Mouse (Mus musculus) adrenal gland, adult 18-20 months (tissue): ENCODE results near the gene Nfix. TPM values are rescaled to one million over a fixed set of nuclear protein-coding genes. Genes with fewer than 3 reads are reported as not detected.
A peak's percentile ranks its signal among the peaks of the same experiment; 100 is the strongest.

ENCODE experiments used
- DNase-seq, 2 experiments: peaks; one replicate each; pipeline ENCODE4 v3.0.0; 2021 to 2022; ENCODE audit warnings: low spot score in 2 of 2
- total RNA-seq, 2 experiments: library from RNA; stranded (reverse); gene quantifications; 1 replicate in 1 of 2; 2 replicates in 1 of 2; pipeline ENCODE4 v1.2.3; 2021

The Nfix gene
- total RNA-seq, 2 experiments from 2014 or later, result 92.2 to 127 TPM

DNA sequence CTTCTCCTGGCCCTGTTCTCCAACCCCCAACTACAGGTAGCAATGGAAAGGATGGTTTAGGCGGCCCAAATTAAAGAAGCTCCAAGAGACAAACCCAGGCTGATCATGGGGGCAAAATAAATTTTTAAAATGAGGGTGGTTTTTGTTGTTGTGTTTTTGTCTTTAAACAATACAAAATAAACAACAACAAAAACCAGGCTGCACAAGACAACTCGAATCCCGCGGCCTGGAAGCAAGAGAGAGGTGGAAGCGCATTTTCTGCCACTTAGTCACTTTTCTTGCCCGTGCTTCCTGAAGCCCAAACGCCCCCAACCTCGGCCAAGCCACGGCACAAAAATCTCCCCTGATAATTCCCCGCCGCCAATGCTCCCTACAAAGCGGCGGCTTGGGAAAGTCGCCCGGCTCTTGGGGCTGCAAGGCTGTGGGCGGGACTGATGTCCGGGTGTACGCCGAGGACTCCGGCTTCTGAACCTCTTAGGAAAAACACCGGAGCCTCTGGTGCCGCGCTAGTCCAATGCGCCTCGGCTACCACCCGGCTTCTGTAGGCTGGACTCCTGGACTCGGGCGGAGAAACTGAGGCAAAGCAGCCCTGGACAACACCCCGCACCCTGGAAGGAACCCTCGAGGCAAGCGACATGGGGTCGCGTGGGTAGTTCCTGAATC, 16.1 kb downstream of the Nfix start:
- no peak for DNase-seq

DNA sequence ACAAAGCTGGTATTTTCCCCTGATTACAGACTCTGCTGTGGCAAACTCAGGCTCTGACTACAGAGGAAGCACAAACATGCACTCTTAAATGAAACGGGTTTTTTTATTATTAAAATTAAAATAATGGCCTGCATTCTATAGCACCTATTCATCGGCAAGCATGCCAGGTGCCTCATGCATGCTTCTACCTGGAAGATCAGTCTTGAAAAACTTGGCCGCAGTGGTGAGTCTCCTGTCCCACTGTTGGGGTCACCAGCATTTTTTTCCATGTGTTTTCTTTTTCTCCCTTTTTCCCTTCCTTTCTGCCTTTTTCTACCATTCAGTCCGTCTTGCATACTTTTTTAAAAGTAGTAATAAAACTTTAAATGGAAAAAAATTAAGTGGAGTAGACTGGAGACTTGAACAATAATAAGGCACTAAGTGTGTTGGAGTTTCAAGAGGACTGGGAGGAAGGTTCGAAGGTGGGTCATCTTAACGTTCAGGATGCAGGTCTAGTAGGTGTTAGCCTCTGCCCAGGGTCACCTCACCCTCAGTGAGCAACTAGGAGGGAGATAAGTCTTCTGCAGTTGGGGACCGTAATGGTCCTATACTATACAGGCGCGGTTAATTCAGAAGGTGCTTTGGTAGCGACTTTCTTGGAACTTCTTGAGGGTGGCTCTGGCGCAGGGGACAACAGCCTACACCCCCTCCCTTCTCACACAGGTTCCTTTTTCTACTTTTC, 16.8 kb downstream of the Nfix start:
- DNase-seq, result no peak

DNA sequence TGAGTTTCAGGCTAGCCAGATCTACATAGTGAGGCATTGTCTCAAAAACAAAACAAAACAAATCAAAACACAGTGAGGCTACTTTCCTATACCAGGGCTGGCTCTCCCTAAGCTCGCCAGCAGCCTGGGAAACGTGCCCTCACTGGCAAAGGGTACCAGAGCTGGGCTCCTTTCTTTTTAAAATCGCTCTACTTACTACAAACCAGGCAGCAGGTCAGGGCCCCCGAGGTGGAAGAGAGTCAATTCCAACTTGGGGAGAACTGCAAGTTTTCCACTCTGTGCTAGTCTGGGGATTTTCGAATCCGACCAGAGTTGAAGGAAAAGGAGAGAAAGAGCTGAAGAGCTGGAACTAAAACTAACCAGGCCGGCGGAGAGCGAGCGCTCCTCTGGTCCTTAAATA, 17.5 kb downstream of the Nfix start:
- DNase-seq, result no peak

DNA sequence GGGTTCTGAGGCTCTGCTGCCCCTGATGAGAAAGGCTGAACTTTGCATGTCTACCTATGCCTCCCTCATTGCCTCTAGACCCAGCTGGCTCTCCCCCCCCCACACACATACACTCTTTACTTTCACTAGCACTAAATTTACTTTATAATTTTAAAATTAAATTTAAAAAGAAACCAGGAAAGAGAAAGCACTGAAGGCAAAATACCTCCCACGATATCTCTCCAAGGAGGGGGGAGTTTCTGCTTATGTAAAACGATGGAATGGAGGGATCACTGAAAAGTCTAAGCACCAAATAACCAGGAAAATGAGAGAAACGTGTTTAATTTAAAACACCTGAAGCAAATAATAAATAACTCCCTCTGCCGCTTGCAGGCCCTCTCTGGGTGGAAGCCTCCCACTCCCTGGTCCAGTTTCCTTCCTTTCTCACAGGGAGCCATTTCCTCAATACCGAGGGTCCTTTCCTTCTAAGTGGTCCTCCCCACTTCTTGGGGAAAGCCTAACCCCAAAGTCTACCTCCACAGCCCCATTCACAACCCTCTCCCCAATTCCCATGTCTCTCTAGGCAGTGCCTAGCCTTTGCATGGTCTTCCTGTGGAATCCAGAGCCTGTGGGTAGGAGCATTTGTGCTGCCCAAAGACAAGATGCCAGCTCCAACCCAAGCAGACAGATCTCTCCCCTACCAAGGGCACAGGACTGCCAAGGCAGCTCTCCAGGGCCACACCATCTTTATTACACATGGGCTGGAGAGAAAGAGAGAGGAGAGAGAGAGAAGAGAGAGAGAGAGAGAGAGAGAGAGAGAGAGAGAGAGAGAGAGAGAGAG, 18.2 kb downstream of the Nfix start:
- DNase-seq, result no peak

DNA sequence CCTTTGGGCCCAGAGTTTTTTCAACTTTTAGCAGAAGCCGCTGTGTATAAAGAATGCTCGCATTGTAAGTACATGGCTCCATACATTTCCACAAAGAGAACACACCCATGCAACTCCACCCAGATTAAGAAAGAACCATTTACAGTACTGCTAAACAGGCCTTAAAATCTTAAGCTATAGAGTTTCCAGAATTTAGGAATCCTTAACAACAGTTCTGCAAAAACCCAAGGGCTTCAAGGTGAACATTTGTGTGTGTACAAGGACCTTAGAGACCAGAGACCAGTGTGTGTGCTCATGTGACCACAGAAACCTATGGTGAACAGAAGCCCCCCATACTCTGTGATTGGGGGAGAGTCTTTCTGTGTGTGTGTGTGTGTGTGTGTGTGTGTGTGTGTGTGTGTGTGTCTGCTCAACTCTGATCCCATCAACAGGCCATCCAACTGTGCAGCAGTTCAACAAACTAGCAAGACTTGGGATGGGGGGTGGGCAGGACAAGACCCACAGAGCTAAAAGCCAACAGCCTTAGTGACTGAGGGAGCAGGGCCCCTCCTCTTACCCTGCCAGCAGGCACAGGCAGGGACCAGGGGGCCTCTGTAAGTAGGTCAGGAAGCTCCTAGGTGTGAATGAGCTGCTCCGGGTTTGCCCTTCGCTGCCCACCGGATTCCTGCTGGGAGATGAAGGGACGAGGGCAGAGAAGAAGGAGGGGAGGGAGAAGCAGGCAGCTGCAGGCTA, 19.0 kb downstream of the Nfix start:
- DNase-seq, result no peak

DNA sequence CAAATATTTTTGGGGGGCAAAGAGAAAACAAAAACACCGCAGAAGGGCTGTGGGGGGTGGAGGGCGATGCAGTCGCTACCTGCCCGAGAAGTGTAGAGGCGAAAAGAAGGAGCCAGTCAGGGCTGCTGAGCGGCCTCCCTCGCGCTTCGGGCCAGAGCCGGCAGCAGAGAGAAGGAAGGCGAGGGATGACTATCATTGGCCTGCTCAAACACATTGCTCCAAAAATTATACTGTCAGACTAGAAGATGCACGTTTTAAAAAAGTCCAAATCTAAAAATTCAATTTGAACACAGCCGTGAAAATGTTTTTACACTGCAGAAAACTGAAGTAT, 20.0 kb downstream of the Nfix start:
- DNase-seq, result no peak

DNA sequence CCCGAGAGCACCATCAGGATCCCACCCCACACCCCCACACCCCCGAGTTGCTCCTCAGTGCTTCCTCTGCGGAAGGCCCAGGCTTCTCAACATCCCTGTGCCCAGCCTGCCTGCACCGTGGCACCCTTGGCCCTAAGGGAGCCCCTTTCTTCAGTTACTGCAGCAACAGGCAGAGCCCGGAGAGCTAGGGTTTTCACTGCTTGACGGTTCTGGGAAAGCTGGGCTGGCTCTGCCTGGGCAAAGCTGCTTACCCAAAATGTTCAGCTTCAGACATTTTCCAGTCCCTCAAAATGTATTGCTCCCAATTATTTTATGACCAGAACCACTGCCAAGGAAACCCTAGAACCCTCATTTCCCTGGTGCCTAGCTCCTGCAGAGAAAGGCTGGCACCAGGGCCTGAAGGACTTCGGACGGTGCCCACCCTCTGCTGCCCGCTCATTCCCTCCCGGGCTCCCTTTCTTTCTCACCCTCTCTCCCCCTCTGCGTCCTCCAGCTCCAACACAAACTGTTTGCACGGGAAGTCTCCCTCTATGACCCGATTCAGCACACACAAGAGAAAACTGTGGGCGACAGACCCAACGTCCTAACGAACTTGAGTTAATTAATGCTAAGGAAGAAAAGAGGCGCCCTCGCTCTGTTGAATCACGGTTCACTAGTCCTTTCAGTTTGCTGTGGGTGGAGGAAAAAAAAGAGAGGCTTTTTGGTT, 20.5 kb downstream of the Nfix start:
- no peak for DNase-seq

DNA sequence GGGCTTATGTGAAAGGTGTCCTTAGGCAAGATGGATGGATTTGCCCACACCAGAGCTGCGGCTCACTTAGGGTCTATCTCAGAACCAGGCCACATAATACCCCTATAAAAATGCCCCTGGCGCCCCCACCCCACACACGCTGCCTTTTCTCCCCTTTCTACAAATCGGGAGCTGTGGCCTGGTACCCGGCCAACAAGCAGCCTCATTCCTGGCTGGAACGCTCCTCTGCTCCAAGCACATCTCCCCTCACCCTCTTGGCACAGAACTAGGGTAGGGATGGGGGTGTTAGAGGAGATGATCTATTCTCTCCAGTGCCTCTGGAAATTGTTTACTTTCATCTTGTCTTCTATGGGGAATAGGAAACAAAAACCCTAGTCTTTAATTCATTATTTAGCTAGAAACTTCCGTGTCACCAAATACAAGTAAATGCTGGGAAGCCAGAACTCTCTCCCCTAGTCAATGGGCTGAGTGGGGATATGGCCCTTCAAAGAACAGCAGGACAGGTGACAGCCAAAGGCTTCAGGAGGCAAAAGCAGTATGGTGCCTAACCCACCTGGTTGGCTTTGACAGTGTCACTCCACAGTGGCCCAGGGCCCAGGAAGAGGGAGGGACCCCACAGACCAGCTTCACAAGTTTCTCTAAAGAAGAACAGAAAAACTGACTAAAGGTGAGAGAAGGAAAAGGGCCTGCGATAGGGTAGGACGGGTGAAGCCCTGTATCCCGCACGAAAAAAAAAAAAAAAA, 21.3 kb downstream of the Nfix start:
- no peak for DNase-seq

DNA sequence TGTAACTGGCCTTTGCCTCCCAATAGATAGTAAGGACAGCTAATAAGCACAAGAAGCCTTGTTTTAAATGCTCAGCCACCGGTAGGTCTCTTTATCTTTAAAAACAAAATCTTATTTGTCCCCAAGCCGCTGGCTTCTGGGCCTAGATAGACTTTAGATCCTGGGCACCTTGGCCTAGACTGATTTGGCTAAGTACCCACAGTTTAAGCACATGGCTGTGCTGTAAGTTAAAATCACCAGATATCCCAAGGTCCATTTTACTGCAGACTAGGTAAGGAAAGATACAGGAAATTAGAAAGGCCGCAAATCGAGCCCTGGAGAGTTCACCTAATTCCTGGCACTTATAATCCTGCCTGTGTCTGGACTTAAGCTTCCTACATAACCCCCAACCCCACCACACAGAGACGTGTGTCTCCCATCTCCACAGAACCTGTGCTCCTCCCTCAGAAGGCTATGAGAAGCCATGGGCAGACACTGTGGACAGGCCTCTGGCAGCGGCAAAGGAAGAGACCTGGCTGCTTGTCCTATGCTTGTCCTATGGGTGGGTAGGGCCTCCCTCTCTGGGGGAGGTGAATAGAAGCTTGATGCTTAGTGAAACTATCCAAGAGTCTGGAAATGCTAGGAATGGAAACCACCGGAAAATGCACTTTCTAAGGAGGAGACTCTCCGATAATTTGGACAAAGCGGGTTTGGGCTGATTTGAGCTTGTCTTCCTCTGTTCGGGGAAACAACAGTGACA, 22.1 kb downstream of the Nfix start:
- no peak for DNase-seq

DNA sequence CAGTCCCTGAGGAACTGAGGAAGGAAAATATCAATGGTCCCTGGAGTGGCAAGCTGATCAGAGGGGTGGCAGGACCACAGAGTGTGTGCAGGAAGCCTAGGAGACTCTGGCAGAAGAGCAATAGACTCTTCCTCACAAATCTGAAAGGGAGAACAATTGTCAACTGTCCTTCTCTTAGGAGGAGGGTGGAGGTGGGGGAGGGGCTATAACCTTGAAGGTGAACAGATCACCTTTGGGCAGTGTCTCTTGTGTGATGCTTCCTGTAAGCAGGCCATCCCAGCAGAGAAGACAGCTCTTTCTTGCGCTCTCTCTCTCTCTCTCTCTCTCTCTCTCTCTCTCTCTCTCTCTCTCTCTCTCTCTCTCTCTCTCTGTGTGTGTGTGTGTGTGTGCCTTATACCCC, 23.6 kb downstream of the Nfix start:
- DNase-seq, result no peak

DNA sequence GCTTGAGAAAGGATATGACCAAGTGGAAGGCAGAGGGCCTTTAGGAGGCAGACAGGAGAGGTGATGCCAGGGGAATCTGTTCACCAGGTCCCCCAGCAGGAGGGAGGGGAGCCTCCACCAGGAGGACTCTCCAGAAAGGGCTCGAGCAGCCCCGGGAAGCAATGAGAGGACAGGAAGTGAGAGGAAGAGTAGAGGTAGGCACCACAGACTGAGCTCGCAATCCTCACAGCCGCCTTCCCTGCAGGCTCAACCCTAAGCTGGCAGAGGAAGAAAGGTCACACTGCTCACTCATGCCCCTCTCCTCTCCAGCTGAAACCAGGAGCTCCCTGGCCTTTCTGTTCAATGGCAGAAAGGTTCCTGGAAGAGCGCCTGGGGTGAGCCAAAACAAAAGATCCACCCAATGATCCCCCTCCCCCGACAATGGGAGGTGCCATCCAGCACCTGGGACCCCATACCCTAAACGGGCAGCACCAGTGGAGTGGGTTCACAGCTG, 24.5 kb downstream of the Nfix start:
- no peak for DNase-seq

DNA sequence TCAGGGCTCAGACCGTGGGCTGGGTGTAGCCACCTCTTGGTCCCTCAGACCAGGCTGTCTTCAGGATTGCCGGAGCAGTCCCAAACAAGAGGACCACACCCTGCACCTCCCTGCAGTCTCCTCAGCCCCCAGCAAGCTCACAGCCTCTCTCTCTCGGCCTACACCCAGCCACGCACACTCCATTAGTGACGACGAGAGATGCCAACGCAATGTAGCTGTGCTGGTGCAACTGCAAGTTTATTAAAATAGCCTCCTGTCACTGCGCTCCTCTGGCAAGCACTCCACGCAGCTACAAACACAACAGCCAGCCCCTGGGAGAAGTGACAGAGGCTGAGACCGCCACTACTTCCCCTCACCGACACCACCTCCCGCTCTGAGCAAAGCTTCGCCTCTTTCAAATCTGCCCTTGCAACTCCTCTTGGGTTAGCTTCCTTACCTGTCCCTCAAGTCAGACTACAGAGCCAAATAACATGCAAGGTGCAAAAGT, 25.0 kb downstream of the Nfix start:
- no peak for DNase-seq

DNA sequence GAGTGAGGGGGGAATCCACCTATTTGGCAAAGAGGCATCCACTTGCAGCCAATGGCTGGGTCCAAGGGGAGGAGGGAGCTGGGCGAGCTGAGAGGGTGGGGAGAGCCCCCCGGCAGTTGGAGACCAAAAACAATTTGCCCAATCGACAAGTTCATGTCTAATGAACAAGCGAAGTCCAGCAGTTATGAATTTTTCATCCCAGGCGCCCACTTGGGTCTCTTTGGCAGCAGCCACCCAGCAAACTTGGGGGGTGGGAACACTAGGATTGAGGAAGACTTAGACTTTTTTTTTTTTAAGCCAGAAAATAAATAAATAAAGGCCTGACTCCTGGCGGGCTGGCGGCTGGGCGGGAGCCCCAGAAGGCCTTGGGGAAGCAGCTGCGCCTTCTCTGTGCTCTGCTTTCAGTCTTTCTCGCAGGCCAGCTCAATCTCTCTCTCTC, 25.7 kb downstream of the Nfix start:
- DNase-seq, result no peak

DNA sequence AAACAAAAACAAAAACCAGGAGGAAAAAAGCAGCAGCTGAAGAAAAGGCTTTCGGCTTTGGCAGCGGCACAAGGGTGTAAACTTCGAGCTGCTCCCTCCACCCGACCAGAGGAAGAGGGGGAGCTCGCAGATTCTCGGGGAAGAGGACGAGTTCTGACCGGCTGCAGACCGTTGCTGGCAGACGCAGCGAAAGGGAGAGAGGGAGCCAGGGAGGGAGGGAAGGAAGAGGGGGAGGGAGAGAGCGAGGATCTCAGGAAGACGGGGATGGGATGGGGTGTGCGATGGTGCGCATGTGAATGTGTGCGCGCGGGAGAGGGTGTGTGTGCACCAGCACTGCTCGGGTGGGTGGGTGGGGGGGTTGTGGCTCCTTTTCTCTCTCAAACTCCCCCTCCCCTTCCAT, 26.3 kb downstream of the Nfix start:
- peak in 1 of 2 experiments; percentile 21 for DNase-seq

DNA sequence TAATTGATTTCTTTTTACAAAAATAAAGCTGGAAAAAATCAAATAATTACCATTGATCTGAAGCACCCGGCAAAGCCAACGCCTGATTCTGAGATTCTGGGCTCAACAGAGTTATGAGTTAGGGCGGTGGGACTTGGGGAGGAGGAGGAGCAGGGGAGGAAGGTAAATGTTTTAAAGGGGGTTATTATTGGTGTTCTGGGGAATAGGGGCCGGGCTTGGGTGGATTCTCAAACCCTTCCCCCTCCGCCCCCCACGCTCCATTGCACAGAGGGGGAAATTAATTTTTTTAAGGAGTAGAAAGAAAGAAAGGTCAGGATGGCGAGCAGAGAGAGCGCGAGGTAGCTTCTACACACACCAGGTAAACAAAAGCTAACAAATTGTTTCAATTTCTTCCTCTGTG, 26.8 kb downstream of the Nfix start:
- DNase-seq, result no peak

DNA sequence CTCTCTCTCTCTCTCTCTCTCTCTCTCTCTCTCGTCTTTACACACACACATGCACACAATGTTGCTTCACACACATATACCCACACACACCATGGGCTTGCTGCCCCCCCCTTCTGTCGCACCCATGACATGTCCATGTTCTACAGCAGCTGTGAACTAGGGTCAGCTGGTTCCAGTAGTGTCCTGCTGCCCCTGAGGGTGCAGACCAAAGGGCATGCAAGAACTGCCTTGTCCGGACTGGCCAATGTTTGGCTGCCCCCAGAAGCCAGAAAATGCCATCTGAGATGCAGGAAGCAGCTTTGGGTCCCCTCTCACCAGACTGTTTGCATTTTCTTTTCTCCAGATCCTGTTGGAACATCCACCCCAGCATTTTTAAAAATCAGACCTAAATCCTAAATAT, 27.5 kb downstream of the Nfix start:
- no peak for DNase-seq

DNA sequence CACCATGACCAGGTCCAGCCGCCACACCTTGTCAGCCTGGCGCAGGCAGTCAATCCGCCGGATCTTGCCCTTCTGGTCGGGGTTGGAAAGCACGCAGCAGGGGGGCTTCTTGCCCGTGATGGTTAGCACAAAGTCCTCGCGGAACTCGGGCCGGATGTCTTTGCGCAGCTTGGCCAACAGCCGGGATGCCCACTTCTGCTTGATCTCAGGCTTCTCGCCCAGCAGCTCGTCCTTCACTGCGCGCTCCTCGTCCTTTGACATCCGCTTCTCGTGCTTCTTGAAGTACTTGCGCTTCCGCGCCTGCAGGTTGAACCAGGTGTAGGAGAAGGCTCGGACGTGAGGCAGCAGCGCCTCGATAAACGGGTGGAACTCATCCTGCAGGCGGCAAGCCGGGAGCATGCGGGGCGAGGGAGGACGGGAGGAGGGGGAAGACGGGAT, 28.2 kb downstream of the Nfix start:
- no peak for DNase-seq

DNA sequence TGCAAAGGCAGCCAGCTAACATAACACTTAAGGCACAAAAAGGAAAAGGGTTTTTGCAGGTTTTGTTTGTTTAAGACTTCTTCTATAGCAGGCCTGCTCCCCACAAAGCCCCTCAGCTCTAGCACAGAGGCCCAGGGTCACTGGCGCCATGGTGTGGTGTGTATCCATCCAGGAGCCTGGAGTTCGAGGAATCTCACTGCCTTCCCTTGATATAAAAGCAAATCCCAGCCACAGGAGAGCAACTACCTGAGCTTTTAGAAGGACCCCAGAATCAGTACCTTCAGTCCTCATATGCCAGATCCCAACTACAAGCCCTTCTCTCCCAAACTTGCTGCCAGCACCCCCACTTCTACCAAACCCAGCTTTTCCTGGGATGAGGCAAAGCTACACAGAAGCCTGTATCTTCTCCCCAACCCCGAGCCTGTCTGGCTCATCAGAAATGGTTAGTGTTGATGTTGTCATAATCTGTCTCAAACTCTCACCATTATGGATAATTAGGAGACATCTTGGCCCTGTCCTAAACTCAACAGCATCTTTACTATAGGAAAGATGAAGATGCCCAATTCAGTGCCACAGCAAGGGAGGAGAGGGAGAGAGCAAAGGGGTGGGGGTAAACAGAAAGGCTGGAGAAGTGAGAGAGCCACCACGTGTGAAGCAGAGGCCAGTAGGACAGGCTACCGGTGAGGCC, 29.0 kb downstream of the Nfix start:
- DNase-seq, result no peak
